Mouse (Mus musculus) small intestine, adult 2 months (tissue): ENCODE measurements around the gene Krt20. TPM values are rescaled to one million over a fixed set of nuclear protein-coding genes. Genes with fewer than 3 reads are reported as not detected.

Source experiments
- H3K27ac ChIP-seq: fragments of 200-500 bp; 2 replicates; pipeline ENCODE4 v1.5.1; 2012; ENCODE audit warnings: low read depth, low read length, control low read depth, inconsistent platforms; ENCODE audit not compliant: insufficient read depth
- H3K27me3 ChIP-seq: fragments of 200-500 bp; 2 replicates; pipeline ENCODE4 v1.6.1; 2012; ENCODE audit warnings: mild to moderate bottlenecking, moderate library complexity, low read length, inconsistent platforms; ENCODE audit not compliant: control insufficient read depth, insufficient read depth
- H3K36me3 ChIP-seq: fragments of 200-500 bp; 2 replicates; pipeline ENCODE4 v1.6.1; 2012; ENCODE audit warnings: mild to moderate bottlenecking, low read length, control low read depth, inconsistent platforms; ENCODE audit not compliant: control insufficient read depth, insufficient read depth
- H3K4me1 ChIP-seq: fragments of 200-500 bp; 2 replicates; pipeline ENCODE4 v1.6.1; 2012; ENCODE audit warnings: low read length, inconsistent platforms, mixed read lengths; ENCODE audit not compliant: control insufficient read depth, insufficient read depth, insufficient read length
- H3K4me3 ChIP-seq: fragments of 200-500 bp; 2 replicates; pipeline ENCODE4 v1.5.1; 2012; ENCODE audit warnings: low read depth, mild to moderate bottlenecking, control low read depth, inconsistent platforms, low read length, moderate library complexity
- CTCF ChIP-seq: fragments of 200-500 bp; IDR thresholded peaks from 2 replicates; pipeline ENCODE4 v1.5.1; 2012; ENCODE audit warnings: low read depth, mild to moderate bottlenecking, control low read depth, inconsistent platforms, low read length, moderate library complexity, mixed read lengths; ENCODE audit not compliant: insufficient replicate concordance, insufficient read length; ENCODE audit errors: extremely low read depth
- POLR2A ChIP-seq: fragments of 200-500 bp; IDR thresholded peaks from 2 replicates; pipeline ENCODE4 v1.6.1; 2012; ENCODE audit warnings: low read depth, mild to moderate bottlenecking, control low read depth, inconsistent platforms, low read length, moderate library complexity
- WGBS: fragments of 180-500 bp; shearing (Covaris S2); methylation state at CpG from one replicate; pipeline ENCODE4 v1.1.7; 2018; 5-methylcytosine and 5-hydroxymethylcytosine counted together
- polyA plus RNA-seq: library from polyadenylated mRNA; depleted of rRNA; stranded (reverse); fragments of >200 nt; gene quantifications from 2 replicates; pipeline ENCODE4 v1.2.3, GENCODE M21; 2012; rRNA removed

The Krt20 gene
- polyA plus RNA-seq, 1 experiment: 951 TPM

DNA sequence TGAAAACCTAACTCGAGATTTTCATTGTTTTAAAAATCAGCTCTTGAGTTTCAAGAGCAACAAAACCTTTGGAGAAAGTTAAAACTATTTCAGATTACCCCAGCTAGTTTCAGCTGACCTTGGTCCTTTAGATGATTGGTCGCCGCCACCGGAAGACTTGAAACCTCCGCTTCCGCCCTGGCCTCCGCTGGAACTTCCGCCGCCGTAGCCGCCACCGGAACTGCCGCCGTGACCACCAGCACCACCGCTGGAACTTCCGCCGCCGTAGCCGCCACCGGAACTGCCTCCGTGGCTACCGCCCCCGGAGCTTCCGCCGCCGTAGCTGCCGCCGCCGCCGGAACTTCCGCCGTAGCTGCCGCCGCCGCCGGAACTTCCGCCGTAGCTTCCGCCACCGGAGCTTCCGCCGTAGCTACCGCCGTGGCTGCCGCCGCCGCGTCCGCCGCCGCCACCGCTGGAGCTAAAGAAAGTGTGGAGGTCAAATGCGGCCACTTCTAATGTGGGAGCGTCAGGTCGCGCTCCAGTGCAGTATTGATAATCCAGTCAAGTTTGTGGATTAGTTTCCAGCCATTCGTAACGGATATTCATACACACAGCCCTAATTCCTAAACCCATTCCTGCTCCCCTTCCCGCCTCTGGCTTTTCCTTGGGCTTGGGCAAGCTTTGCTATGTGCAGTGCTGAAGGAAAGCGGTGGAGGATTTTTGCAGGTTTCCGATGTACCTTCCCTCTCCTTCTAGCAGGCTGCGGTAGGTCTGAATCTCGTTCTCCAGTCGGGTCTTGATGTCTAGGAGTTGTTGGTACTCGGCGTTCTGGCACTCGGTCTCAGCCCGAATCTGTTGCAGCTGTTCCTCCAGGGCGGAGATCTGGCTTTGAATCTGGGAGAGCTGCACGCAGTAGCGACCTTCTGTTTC, 51.9 kb downstream of the Krt20 start:
- H3K4me1 ChIP-seq: no peaks in the 10 kb centered on the region
- H3K27me3 ChIP-seq: no peaks in the 10 kb centered on the region
- no peaks in the 10 kb centered on the region for H3K36me3 ChIP-seq
- H3K27ac ChIP-seq: peak overlapping the region; percentile 77
- TF ChIP-seq POLR2A (peak; percentile 78), CTCF (no peak)
- H3K4me3 ChIP-seq: peak overlapping the region; percentile 68
- WGBS: 1% methylated on average over 70 of the region's 71 CpGs

DNA sequence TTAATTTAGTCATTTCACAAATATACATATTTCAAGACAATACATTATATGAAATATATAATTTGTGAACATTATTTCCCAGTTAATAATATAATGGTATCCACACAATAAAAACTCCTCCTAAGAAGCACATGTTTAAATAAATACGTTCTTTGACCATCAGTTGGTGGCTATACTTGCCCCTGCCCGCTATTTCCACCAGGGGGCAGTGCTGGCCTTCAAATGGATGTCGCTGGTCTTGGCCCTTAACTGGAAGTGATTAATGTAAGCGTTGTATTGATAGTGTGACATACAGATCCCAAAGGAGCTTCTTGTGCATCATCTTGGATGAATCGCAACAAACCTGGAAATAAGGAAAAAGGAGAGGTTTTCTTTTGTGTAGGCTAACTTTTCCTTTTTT, 58.4 kb downstream of the Krt20 start:
- 6% methylated on average over 5 of the region's 5 CpGs for WGBS
- H3K36me3 ChIP-seq: no peaks in the 10 kb centered on the region
- TF ChIP-seq POLR2A (no peak), CTCF (peak; percentile 95; the same call in 1 of the 2 replicates)
- H3K4me1 ChIP-seq: peaks cover 2% of the 10 kb centered on the region
- no peak overlapping the region for H3K27ac ChIP-seq
- H3K27me3 ChIP-seq: no peaks in the 10 kb centered on the region
- H3K4me3 ChIP-seq: no peak overlapping the region

Other genes with a start within 250 kb of the Krt20 start
- gene Smarce1, start 207.1 kb downstream of the Krt20 start, polyA plus RNA-seq: 4.0 and 6.9 TPM in 2 replicates
- gene Krt222, start 194.1 kb downstream of the Krt20 start, polyA plus RNA-seq: 0.13 and 0.20 TPM in 2 replicates
- not detected in 2 replicates for gene Krt24, start 152.9 kb downstream of the Krt20 start, polyA plus RNA-seq
- gene Krt25, start 115.2 kb downstream of the Krt20 start, polyA plus RNA-seq: not detected in 2 replicates
- not detected in 2 replicates for gene Krt26, start 100.2 kb downstream of the Krt20 start, polyA plus RNA-seq
- not detected in 2 replicates for gene Krt27, start 87.0 kb downstream of the Krt20 start, polyA plus RNA-seq
- gene Krt28, start 63.2 kb downstream of the Krt20 start, polyA plus RNA-seq: not detected in 2 replicates
- gene Krt10, start 48.8 kb downstream of the Krt20 start, polyA plus RNA-seq: 0.15 and 0.18 TPM in 2 replicates
- 0.48 and 9.5 TPM in 2 replicates for gene Krt12, start 15.9 kb downstream of the Krt20 start, polyA plus RNA-seq
- gene Krt23, start 55.0 kb upstream of the Krt20 start, polyA plus RNA-seq: 4.4 and 7.4 TPM in 2 replicates
- not detected in 2 replicates for gene Krt39, start 83.2 kb upstream of the Krt20 start, polyA plus RNA-seq
- not detected in 2 replicates for gene Krt40, start 105.0 kb upstream of the Krt20 start, polyA plus RNA-seq
- gene Krtap3-3, start 112.7 kb upstream of the Krt20 start, polyA plus RNA-seq: not detected in 2 replicates
- not detected in 2 replicates for gene Krtap3-2, start 118.7 kb upstream of the Krt20 start, polyA plus RNA-seq
- gene Gm11939, start 121.3 kb upstream of the Krt20 start, polyA plus RNA-seq: not detected in 2 replicates
- gene Krtap3-1, start 128.5 kb upstream of the Krt20 start, polyA plus RNA-seq: 0.47 and 2.7 TPM in 2 replicates
- gene Krtap1-5, start 142.9 kb upstream of the Krt20 start, polyA plus RNA-seq: not detected in 2 replicates
- not detected in 2 replicates for gene Krtap1-4, start 145.5 kb upstream of the Krt20 start, polyA plus RNA-seq
- not detected in 2 replicates for gene Krtap1-3, start 153.2 kb upstream of the Krt20 start, polyA plus RNA-seq
- not detected in 2 replicates for gene Krtap9-3, start 160.0 kb upstream of the Krt20 start, polyA plus RNA-seq
- gene Gm11938, start 165.2 kb upstream of the Krt20 start, polyA plus RNA-seq: 1.3 TPM in 1 of 2 replicates, not detected in the other
- gene Gm11937, start 172.0 kb upstream of the Krt20 start, polyA plus RNA-seq: not detected in 2 replicates
- 0.29 and 1.9 TPM in 2 replicates for gene Krtap2-4, start 176.7 kb upstream of the Krt20 start, polyA plus RNA-seq
- 1.9 TPM in 1 of 2 replicates, not detected in the other for gene Gm11562, start 182.3 kb upstream of the Krt20 start, polyA plus RNA-seq
- not detected in 2 replicates for gene Krtap4-1, start 190.1 kb upstream of the Krt20 start, polyA plus RNA-seq
- not detected in 2 replicates for gene Krtap4-2, start 196.9 kb upstream of the Krt20 start, polyA plus RNA-seq
- not detected in 2 replicates for gene Krtap4-7, start 205.9 kb upstream of the Krt20 start, polyA plus RNA-seq
- not detected in 2 replicates for gene Gm11555, start 212.1 kb upstream of the Krt20 start, polyA plus RNA-seq
- not detected in 2 replicates for gene Gm11563, start 220.8 kb upstream of the Krt20 start, polyA plus RNA-seq
- not detected in 2 replicates for gene Krtap4-6, start 227.8 kb upstream of the Krt20 start, polyA plus RNA-seq